Mouse (Mus musculus): ENCODE results near the gene Txnip.

- TF ChIP-seq CTCF (IDR thresholded peaks at IDR 0.05; ENCODE audit: control insufficient read depth, insufficient read depth, low read length): no peak
- TF ChIP-seq POLR2A (IDR thresholded peaks at IDR 0.05; ENCODE audit: borderline replicate concordance, control insufficient read depth, low read depth, low read length): no peak
Measured at GRCm38 (mm10) chr3:96583386-96583785, 25.6 kb downstream of the Txnip start.
